Mouse (Mus musculus): ENCODE data around the gene Cdc14b. TPM values are rescaled to one million over a fixed set of nuclear protein-coding genes. Genes with fewer than 3 reads are reported as not detected.

Cdc14b gene
- polyA plus RNA-seq, 1 experiment from 2014 or later = 2.8 TPM

DNA sequence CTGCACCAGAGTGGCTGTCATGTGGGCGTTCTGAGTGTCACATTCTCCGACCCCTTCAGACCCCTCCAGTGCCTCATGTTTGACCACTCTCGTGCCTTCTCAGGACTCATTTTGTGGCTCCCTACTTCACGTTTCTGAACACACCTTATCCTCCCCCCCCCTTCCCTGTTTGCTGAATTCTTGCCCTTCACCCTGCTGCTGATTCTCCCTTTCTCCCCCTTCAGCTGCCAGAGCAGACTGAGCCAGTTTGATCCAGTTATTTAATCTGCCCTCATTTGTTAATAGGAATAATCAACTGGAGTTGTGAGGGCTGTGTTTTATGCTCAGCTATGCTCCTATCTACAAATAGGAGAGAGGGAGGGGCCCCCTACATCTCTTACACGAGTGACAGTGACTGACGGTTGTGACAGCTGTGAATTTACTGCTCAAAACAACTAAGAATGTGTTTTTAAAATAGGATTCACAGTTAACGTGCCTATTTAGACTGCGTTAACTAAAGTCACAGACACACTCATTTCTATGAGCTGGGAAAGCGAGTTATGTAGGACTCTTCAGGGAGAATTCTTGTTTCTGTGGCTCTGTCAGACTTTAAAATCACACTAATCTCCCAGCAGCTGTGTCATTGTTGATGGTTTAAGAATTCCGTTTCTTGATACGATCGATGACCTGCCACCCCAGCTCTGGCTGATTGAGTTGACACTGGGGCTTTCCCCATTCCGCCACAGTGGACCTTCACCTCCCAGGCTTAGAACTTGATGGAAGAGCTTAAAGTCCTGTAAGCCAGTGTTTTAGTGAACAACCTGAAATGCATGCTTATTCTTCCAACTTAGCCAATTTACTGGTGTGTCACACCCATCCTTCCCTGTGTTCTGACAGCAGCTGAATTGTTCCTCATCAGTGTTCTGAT lies 96.1 kb downstream of the Cdc14b start:
- Histone ChIP-seq H3K27ac (ENCODE audit: low read depth, low read length) (no peak overlapping the region), H3K9ac (ENCODE audit: low read depth, low read length) (no peak overlapping the region), H3K4me1 (ENCODE audit: control insufficient read depth, insufficient read depth, low read depth, low read length) (no peaks in the 10 kb centered on the region), H3K36me3 (ENCODE audit: control insufficient read depth, insufficient read depth, low read length) (peaks cover 26% of the 10 kb centered on the region), H3K27me3 (replicated peaks; ENCODE audit: control insufficient read depth, insufficient read depth, low read length) (no peaks in the 10 kb centered on the region), H3K4me2 (ENCODE audit: low read length) (no peak overlapping the region), H3K4me3 (ENCODE audit: low read length) (no peak overlapping the region), H3K9me3 (ENCODE audit: control insufficient read depth, low read length) (no peaks in the 10 kb centered on the region)
- no peak for ATAC-seq
- whole genome bisulfite sequencing = 77% methylated on average over 13 of the region's 13 CpGs

GRCm38 (mm10) chr13:64178000-64178399 lies 97.1 kb downstream of the Cdc14b start:
- H3K4me3 ChIP-seq (ENCODE audit: low read length) = no peak overlapping the region

DNA sequence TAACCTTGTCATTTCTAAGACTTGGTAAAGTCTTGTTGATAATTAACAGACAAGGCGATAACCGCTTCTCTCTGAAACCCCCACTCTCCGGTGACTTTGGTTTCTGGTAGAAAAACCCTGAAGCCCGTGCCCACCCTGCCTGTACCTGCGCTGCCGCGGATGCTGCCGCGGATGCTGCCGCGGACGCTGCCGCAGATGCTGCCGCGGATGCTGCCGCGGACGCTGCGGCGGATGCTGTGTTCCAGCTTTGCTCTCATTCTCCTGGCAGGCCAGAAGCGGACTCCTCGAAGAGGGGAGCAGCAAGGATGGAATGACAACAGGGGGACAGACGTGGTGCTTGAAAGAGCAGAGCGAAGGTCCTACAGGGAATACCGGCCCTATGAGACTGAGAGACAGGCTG lies 105.3 kb downstream of the Cdc14b start:
- peaks cover 51% of the 10 kb centered on the region for H3K9me3 ChIP-seq (ENCODE audit: control insufficient read depth, low read length)
- WGBS = 97% methylated on average over 25 of the region's 25 CpGs
- no peak for ATAC-seq
- no peaks in the 10 kb centered on the region for H3K4me1 ChIP-seq (ENCODE audit: control insufficient read depth, insufficient read depth, low read depth, low read length)
- H3K27me3 ChIP-seq (replicated peaks; ENCODE audit: control insufficient read depth, insufficient read depth, low read length) = no peaks in the 10 kb centered on the region
- H3K27ac ChIP-seq (ENCODE audit: low read depth, low read length) = no peak overlapping the region
- no peak overlapping the region for H3K9ac ChIP-seq (ENCODE audit: low read depth, low read length)
- H3K4me3 ChIP-seq (ENCODE audit: low read length) = no peak overlapping the region
- H3K36me3 ChIP-seq (ENCODE audit: control insufficient read depth, insufficient read depth, low read length) = peaks cover 58% of the 10 kb centered on the region
- no peak overlapping the region for H3K4me2 ChIP-seq (ENCODE audit: low read length)

More at GRCm38 (mm10) chr13:64178000-64178399, 97.1 kb downstream of the Cdc14b start:
- Histone ChIP-seq H3K27ac (ENCODE audit: low read depth, low read length) (no peak overlapping the region), H3K4me1 (ENCODE audit: control insufficient read depth, insufficient read depth, low read depth, low read length) (no peaks in the 10 kb centered on the region), H3K9me3 (ENCODE audit: control insufficient read depth, low read length) (no peaks in the 10 kb centered on the region), H3K9ac (ENCODE audit: low read depth, low read length) (no peak overlapping the region), H3K4me2 (ENCODE audit: low read length) (no peak overlapping the region), H3K27me3 (replicated peaks; ENCODE audit: control insufficient read depth, insufficient read depth, low read length) (no peaks in the 10 kb centered on the region), H3K36me3 (ENCODE audit: control insufficient read depth, insufficient read depth, low read length) (peaks cover 30% of the 10 kb centered on the region)
- 80% methylated on average over 7 of the region's 7 CpGs for WGBS
- ATAC-seq = no peak

DNA sequence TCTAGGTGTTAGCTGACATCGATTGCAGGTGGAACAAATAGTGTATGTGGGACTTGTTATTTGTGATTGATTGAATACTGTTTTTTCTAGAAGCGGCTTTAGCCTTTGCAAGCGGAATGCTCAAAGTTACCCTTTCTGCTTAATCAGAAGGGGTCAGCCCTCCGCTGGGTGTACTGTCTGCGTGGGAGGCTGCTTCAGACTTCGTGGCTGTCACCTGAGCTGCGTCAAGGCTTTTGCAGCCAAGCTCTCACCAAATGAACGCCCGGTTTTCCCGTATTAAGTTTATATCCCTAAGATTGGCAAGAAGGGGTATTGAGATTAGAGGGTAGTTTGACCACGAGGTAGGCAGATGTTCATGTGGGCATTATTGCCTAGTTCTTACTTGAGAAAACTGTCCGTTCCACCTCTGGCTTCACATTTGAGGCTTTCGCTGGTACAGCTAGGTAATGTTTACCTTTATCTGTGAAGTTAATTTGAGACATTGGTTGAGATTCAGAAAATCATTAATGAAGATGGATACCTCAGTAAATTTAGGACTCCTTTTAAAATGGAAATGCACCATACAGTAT lies 111.9 kb downstream of the Cdc14b start:
- peaks cover 6% of the 10 kb centered on the region; the same call in 1 of the 2 replicates for H3K36me3 ChIP-seq (ENCODE audit: control insufficient read depth, insufficient read depth, low read length)
- H3K9ac ChIP-seq (ENCODE audit: low read depth, low read length) = peak overlapping the region; percentile 82
- peak overlapping the region; percentile 83 for H3K4me3 ChIP-seq (ENCODE audit: low read length)
- no peaks in the 10 kb centered on the region; the same call in 1 of the 2 replicates for H3K27me3 ChIP-seq (replicated peaks; ENCODE audit: control insufficient read depth, insufficient read depth, low read length)
- WGBS = 28% methylated on average over 13 of the region's 13 CpGs
- H3K4me1 ChIP-seq (ENCODE audit: control insufficient read depth, insufficient read depth, low read depth, low read length) = peaks cover 11% of the 10 kb centered on the region
- ATAC-seq = no peak
- peaks cover 12% of the 10 kb centered on the region for H3K9me3 ChIP-seq (ENCODE audit: control insufficient read depth, low read length)
- no peak overlapping the region for H3K27ac ChIP-seq (ENCODE audit: low read depth, low read length)
- H3K4me2 ChIP-seq (ENCODE audit: low read length) = peak overlapping the region; percentile 97

DNA sequence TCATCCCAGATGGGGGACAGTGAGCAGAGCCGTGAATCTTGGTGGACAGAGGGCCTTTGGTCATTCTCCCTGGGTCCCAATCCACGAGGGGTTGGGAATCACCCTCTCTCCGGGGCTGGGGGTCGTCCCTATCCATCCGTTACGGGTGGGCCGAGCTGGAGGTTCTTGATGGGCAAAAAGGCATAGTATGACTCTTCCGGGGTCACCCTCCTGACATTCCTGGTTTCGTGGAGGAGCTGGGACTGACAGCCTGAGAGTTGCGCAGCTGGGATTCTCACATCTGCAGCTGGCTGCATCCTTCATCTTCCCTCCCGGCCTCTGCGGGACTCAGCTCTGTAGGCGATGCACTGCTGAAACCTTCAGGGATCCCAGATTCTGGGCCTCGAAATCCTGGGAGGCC lies 112.5 kb downstream of the Cdc14b start:
- peak overlapping the region; percentile 82 for H3K9ac ChIP-seq (ENCODE audit: low read depth, low read length)
- peaks cover 9% of the 10 kb centered on the region for H3K9me3 ChIP-seq (ENCODE audit: control insufficient read depth, low read length)
- peak overlapping the region; percentile 97 for H3K4me2 ChIP-seq (ENCODE audit: low read length)
- 0 out of 2 replicates have a peak overlapping the region, but pooled peaks have one; percentile 44 for H3K27ac ChIP-seq (ENCODE audit: low read depth, low read length)
- no peaks in the 10 kb centered on the region; the same call in 1 of the 2 replicates for H3K27me3 ChIP-seq (replicated peaks; ENCODE audit: control insufficient read depth, insufficient read depth, low read length)
- H3K36me3 ChIP-seq (ENCODE audit: control insufficient read depth, insufficient read depth, low read length) = peaks cover 4% of the 10 kb centered on the region; the same call in 1 of the 2 replicates
- H3K4me3 ChIP-seq (ENCODE audit: low read length) = peak overlapping the region; percentile 83
- H3K4me1 ChIP-seq (ENCODE audit: control insufficient read depth, insufficient read depth, low read depth, low read length) = peaks cover 11% of the 10 kb centered on the region
- under 1% methylated on average over 14 of the region's 14 CpGs for WGBS
- ATAC-seq = peak; percentile 15

- Histone ChIP-seq H3K4me1 (ENCODE audit: control insufficient read depth, insufficient read depth, low read depth, low read length) (peaks cover 11% of the 10 kb centered on the region), H3K27me3 (replicated peaks; ENCODE audit: control insufficient read depth, insufficient read depth, low read length) (no peaks in the 10 kb centered on the region; the same call in 1 of the 2 replicates), H3K4me3 (ENCODE audit: low read length) (peak overlapping the region; percentile 83), H3K27ac (ENCODE audit: low read depth, low read length) (peak overlapping the region; percentile 84), H3K36me3 (ENCODE audit: control insufficient read depth, insufficient read depth, low read length) (no peaks in the 10 kb centered on the region), H3K4me2 (ENCODE audit: low read length) (peak overlapping the region; percentile 97), H3K9ac (ENCODE audit: low read depth, low read length) (peak overlapping the region; percentile 82), H3K9me3 (ENCODE audit: control insufficient read depth, low read length) (peaks cover 5% of the 10 kb centered on the region)
- ATAC-seq = peak; percentile 80
- WGBS = 0% methylated on average over 21 of the region's 71 CpGs
Measured at GRCm38 (mm10) chr13:64161916-64162611, 113.0 kb downstream of the Cdc14b start.

DNA sequence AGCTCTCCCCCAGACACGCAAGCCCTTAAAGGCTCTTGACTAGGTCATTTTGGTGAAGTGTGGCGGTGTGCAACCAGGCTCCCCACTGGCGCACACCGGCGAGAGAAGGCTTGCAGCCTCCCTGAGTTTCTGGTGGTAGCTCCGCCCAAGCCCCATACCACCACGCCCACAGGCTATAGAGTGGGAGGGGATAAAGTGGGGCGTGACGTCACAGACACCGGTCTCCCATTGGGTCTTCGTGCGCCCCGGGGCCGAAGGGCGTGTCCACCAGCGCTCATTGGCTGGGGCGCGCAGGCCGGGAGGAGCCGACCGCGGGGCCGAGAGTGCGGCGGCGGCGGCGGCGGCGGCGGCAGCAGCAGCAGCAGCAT lies 113.6 kb downstream of the Cdc14b start, which contains the start of gene Habp4:
Gene Habp4 (plus strand): TSS at position 277 of the 368 bp plus-strand sequence.
- ATAC-seq = peak; percentile 98
- peak within 1 kb of the TSS; percentile 83 for H3K4me3 ChIP-seq (ENCODE audit: low read length)

DNA sequence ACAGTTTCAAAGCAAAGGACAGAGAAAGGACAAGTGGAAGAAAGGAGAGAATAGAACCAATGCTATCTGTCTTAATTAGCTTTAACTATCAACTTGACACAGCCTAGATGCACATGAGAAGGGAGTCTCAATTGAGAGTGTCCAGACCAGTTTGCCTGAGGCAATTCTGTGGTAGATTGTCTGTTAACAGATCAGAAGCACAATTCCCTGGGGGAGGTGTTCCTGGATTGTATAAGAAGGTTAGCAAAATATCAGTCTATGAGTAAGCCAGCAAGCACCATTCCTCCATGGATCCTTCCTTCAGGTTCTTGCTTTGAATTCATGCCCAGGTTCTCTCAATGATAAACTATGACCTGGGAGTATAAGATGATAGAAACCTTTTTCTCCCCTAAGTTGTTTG lies 118.1 kb downstream of the Cdc14b start:
- Histone ChIP-seq H3K36me3 (ENCODE audit: control insufficient read depth, insufficient read depth, low read length) (no peaks in the 10 kb centered on the region), H3K9ac (ENCODE audit: low read depth, low read length) (no peak overlapping the region), H3K4me2 (ENCODE audit: low read length) (no peak overlapping the region), H3K9me3 (ENCODE audit: control insufficient read depth, low read length) (no peaks in the 10 kb centered on the region), H3K27ac (ENCODE audit: low read depth, low read length) (no peak overlapping the region), H3K4me1 (ENCODE audit: control insufficient read depth, insufficient read depth, low read depth, low read length) (peaks cover 4% of the 10 kb centered on the region), H3K4me3 (ENCODE audit: low read length) (no peak overlapping the region), H3K27me3 (replicated peaks; ENCODE audit: control insufficient read depth, insufficient read depth, low read length) (no peaks in the 10 kb centered on the region; the same call in none of the 2 replicates)
- no peak for ATAC-seq

More for the DNA sequence above, 113.6 kb downstream of the Cdc14b start, which contains the start of gene Habp4:
- H3K36me3 ChIP-seq (ENCODE audit: control insufficient read depth, insufficient read depth, low read length) = no peaks in the 10 kb centered on the region
- H3K9ac ChIP-seq (ENCODE audit: low read depth, low read length) = peak within 1 kb of the TSS; percentile 82
- H3K4me2 ChIP-seq (ENCODE audit: low read length) = peak within 1 kb of the TSS; percentile 97
- peaks cover 11% of the 10 kb centered on the region for H3K4me1 ChIP-seq (ENCODE audit: control insufficient read depth, insufficient read depth, low read depth, low read length)
- peak within 1 kb of the TSS; percentile 84 for H3K27ac ChIP-seq (ENCODE audit: low read depth, low read length)
- H3K27me3 ChIP-seq (replicated peaks; ENCODE audit: control insufficient read depth, insufficient read depth, low read length) = no peaks in the 10 kb centered on the region; the same call in 1 of the 2 replicates
- WGBS = 0% methylated on average over 14 of the region's 31 CpGs
- peaks cover 4% of the 10 kb centered on the region for H3K9me3 ChIP-seq (ENCODE audit: control insufficient read depth, low read length)
